Mouse (Mus musculus): Measurements from ENCODE around the gene Usp46. TPM values are rescaled to one million over a fixed set of nuclear protein-coding genes. Genes with fewer than 3 reads are reported as not detected.

The Usp46 gene
- total RNA-seq, 1 experiment: 13.8 TPM

DNA sequence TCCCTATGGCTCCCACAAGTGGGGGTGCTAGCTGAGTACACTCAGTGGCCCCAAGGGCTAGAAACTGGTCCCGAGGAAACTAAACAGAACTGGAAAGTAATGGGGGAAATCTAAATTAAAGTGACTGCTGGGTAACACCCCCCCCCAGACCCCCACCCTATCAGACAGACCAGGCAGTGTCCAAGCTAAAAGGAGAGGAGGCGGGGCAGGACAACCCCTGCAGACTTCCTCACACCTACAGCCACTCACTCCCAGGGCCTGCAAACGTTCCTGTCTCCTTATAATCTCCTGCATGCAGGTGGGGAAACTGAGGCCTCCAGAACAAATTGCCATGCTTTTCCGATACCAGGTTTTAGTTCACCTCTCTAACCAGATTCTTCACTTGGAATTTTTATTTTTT, 885 bp downstream of the Usp46 start:
- Histone ChIP-seq H3K4me1 (ENCODE audit: control insufficient read depth in 2 of 2, insufficient read depth in 2 of 2, low read length in 2 of 2, poor library complexity in 1 of 2) (peaks cover 7 to 21% of the 10 kb centered on the region in 2 experiments; a peak in 3 of 4 replicates), H3K9me3 (ENCODE audit: control insufficient read depth, insufficient read depth, low read depth, low read length) (no peaks in the 10 kb centered on the region), H3K36me3 (ENCODE audit: control insufficient read depth, insufficient read depth, low read length, poor library complexity, severe bottlenecking) (no peaks in the 10 kb centered on the region), H3K27ac (ENCODE audit: insufficient read depth, low read depth, low read length, poor library complexity, severe bottlenecking) (no peak overlapping the region; the same call in 1 of the 2 replicates), H3K9ac (ENCODE audit: insufficient read depth, low read depth, low read length, poor library complexity, severe bottlenecking) (peak overlapping the region; percentile 33; the same call in 1 of the 2 replicates), H3K4me3 (ENCODE audit: insufficient read depth in 1 of 2, low read depth in 1 of 2, low read length in 2 of 2, poor library complexity in 1 of 2, severe bottlenecking in 1 of 2) (peak overlapping the region; percentile 78 to 93)
- in situ Hi-C loops (cut with MboI; ENCODE audit: low sequenced_read_pairs in 2 of 2, unreplicated experiment in 2 of 2): no loop called here
- TF ChIP-seq ZNF384 (IDR thresholded peaks at IDR 0.05; ENCODE audit: low read depth, low read length) (no peak), HCFC1 (IDR thresholded peaks at IDR 0.05; ENCODE audit: borderline replicate concordance, insufficient read depth, low read length) (no peak), CHD2 (IDR thresholded peaks at IDR 0.05; ENCODE audit: low read depth, low read length) (no peak), MAFK (IDR thresholded peaks at IDR 0.05; ENCODE audit: insufficient read depth, low read depth, low read length) (no peak), ZC3H11A (IDR thresholded peaks at IDR 0.05; ENCODE audit: borderline replicate concordance, low read depth, low read length) (no peak)
- DNase-seq (ENCODE audit: low read depth, low spot score): no peak

DNA sequence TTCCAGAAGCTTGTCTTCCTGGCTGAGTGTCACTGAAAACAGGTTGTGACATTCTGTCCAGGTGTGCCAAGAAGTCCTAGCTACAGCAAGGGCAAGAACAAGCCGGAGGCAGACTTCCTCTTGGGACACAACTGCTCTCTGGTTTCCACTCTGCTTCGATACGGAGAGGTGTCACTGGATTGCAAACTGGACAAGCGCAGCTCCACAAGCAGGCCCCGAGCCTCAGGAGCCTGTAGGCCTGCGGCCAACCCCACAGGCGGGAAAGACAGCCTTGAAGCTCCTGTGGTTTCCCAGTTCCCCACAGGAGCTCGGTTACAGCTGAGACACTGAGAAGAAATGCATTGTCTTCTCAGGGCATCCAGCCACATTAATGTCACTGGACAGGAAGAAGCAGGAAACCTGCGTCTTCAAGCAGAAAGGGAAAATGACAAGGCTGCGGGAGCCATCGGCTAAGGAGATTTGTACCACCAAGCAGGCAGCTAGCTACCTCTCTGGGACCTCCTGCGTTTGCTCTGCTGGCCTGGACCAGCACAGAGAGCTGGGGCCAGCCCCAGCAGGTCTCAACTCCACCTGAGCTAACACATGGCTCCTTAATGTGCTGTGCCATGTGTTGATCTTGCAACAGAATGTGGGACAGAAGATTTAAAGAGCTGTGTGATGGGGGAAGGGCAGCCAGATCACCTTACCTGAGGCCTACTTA, 1.7 kb downstream of the Usp46 start:
- in situ Hi-C loops (cut with MboI; ENCODE audit: low sequenced_read_pairs in 2 of 2, unreplicated experiment in 2 of 2): no loop called here
- Histone ChIP-seq H3K36me3 (ENCODE audit: control insufficient read depth, insufficient read depth, low read length, poor library complexity, severe bottlenecking) (no peaks in the 10 kb centered on the region), H3K9me3 (ENCODE audit: control insufficient read depth, insufficient read depth, low read depth, low read length) (no peaks in the 10 kb centered on the region), H3K9ac (ENCODE audit: insufficient read depth, low read depth, low read length, poor library complexity, severe bottlenecking) (no peak overlapping the region), H3K4me1 (ENCODE audit: control insufficient read depth in 2 of 2, insufficient read depth in 2 of 2, low read length in 2 of 2, poor library complexity in 1 of 2) (peaks cover 7 to 21% of the 10 kb centered on the region in 2 experiments; a peak in 3 of 4 replicates), H3K4me3 (ENCODE audit: insufficient read depth in 1 of 2, low read depth in 1 of 2, low read length in 2 of 2, poor library complexity in 1 of 2, severe bottlenecking in 1 of 2) (no peak overlapping the region), H3K27ac (ENCODE audit: insufficient read depth, low read depth, low read length, poor library complexity, severe bottlenecking) (no peak overlapping the region)
- TF ChIP-seq ZNF384 (IDR thresholded peaks at IDR 0.05; ENCODE audit: low read depth, low read length) (no peak), ZC3H11A (IDR thresholded peaks at IDR 0.05; ENCODE audit: borderline replicate concordance, low read depth, low read length) (no peak), HCFC1 (IDR thresholded peaks at IDR 0.05; ENCODE audit: borderline replicate concordance, insufficient read depth, low read length) (no peak), MAFK (IDR thresholded peaks at IDR 0.05; ENCODE audit: insufficient read depth, low read depth, low read length) (no peak), CHD2 (IDR thresholded peaks at IDR 0.05; ENCODE audit: low read depth, low read length) (no peak)
- no peak for DNase-seq (ENCODE audit: low read depth, low spot score)

DNA sequence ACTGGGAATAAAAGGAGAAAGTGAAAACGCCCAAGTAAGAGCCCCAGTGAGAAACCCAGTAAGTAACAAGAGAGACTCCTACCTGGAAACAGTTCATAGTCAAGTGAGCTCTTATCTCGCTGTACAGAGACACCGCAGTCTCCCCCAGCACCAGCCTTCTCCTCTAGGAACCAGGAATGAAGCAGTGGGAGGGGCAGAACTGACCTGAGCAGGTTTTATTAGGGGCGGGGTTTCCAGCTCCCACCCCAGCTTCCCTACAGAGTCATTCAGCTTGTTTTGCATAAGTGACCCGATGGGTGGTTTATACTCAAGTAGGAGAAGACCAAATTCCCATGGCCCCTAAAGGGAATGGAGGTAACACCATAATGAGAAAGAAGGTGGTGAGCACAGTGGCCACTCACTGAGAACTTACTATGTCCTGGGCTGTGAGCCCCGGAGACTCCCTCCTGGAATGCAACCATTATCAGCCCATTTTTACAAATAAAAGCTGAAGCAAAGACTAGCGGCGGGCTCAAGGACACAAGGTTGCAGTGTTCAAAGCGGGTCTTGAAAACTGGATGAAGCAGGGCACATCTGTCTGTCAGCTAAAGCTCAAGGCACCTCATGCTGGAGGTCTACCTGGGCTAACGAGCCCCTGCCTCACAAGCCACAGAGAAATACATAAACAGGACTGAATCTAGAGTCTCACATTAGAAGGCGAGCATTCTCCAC, 2.5 kb downstream of the Usp46 start:
- no peak for TF ChIP-seq ZNF384 (IDR thresholded peaks at IDR 0.05; ENCODE audit: low read depth, low read length)
- TF ChIP-seq ZC3H11A (IDR thresholded peaks at IDR 0.05; ENCODE audit: borderline replicate concordance, low read depth, low read length): no peak
- TF ChIP-seq CHD2 (IDR thresholded peaks at IDR 0.05; ENCODE audit: low read depth, low read length): no peak
- no peak for TF ChIP-seq MAFK (IDR thresholded peaks at IDR 0.05; ENCODE audit: insufficient read depth, low read depth, low read length)
- no peak for TF ChIP-seq HCFC1 (IDR thresholded peaks at IDR 0.05; ENCODE audit: borderline replicate concordance, insufficient read depth, low read length)
- in situ Hi-C loops (cut with MboI; ENCODE audit: low sequenced_read_pairs in 2 of 2, unreplicated experiment in 2 of 2): no loop called here
- Histone ChIP-seq H3K9ac (ENCODE audit: insufficient read depth, low read depth, low read length, poor library complexity, severe bottlenecking) (no peak overlapping the region), H3K27ac (ENCODE audit: insufficient read depth, low read depth, low read length, poor library complexity, severe bottlenecking) (peak overlapping the region; percentile 13; the same call in 1 of the 2 replicates), H3K4me3 (ENCODE audit: insufficient read depth in 1 of 2, low read depth in 1 of 2, low read length in 2 of 2, poor library complexity in 1 of 2, severe bottlenecking in 1 of 2) (peak overlapping the region; percentile 20 to 29), H3K4me1 (ENCODE audit: control insufficient read depth in 2 of 2, insufficient read depth in 2 of 2, low read length in 2 of 2, poor library complexity in 1 of 2) (peaks cover 7 to 21% of the 10 kb centered on the region in 2 experiments; a peak in 3 of 4 replicates), H3K36me3 (ENCODE audit: control insufficient read depth, insufficient read depth, low read length, poor library complexity, severe bottlenecking) (no peaks in the 10 kb centered on the region), H3K9me3 (ENCODE audit: control insufficient read depth, insufficient read depth, low read depth, low read length) (no peaks in the 10 kb centered on the region)
- DNase-seq (ENCODE audit: low read depth, low spot score): peak; percentile 86

DNA sequence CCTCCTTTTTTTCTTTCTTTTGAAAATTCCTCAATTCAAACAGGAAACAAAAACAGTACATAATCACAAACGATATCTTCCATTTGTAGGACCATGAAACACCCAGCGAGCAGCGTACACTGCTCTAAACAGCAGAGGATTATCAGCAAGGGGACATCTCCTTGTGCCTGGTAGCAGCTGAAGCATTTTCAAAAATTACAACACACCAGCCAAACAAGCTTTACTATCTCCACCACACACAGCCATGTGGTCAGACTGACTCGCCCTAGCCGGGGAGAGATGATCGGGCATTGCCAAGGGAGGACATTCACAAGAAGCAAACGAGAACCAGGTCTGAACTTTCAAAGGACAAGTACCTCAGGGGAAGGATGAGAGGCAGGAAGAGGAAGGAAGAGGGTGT, 3.4 kb downstream of the Usp46 start:
- peaks cover 7 to 21% of the 10 kb centered on the region in 2 experiments; a peak in 3 of 4 replicates for H3K4me1 ChIP-seq (ENCODE audit: control insufficient read depth in 2 of 2, insufficient read depth in 2 of 2, low read length in 2 of 2, poor library complexity in 1 of 2)
- peak overlapping the region; percentile 2 to 7; a peak in 1 of 4 replicates for H3K4me3 ChIP-seq (ENCODE audit: insufficient read depth in 1 of 2, low read depth in 1 of 2, low read length in 2 of 2, poor library complexity in 1 of 2, severe bottlenecking in 1 of 2)
- no peak overlapping the region for H3K27ac ChIP-seq (ENCODE audit: insufficient read depth, low read depth, low read length, poor library complexity, severe bottlenecking)
- H3K36me3 ChIP-seq (ENCODE audit: control insufficient read depth, insufficient read depth, low read length, poor library complexity, severe bottlenecking): no peaks in the 10 kb centered on the region
- DNase-seq (ENCODE audit: low read depth, low spot score): no peak
- in situ Hi-C loops (cut with MboI; ENCODE audit: low sequenced_read_pairs in 2 of 2, unreplicated experiment in 2 of 2): no loop called here
- H3K9ac ChIP-seq (ENCODE audit: insufficient read depth, low read depth, low read length, poor library complexity, severe bottlenecking): no peak overlapping the region
- H3K9me3 ChIP-seq (ENCODE audit: control insufficient read depth, insufficient read depth, low read depth, low read length): no peaks in the 10 kb centered on the region
- TF ChIP-seq ZC3H11A (IDR thresholded peaks at IDR 0.05; ENCODE audit: borderline replicate concordance, low read depth, low read length): no peak
- no peak for TF ChIP-seq ZNF384 (IDR thresholded peaks at IDR 0.05; ENCODE audit: low read depth, low read length)
- TF ChIP-seq MAFK (IDR thresholded peaks at IDR 0.05; ENCODE audit: insufficient read depth, low read depth, low read length): no peak
- TF ChIP-seq HCFC1 (IDR thresholded peaks at IDR 0.05; ENCODE audit: borderline replicate concordance, insufficient read depth, low read length): no peak
- no peak for TF ChIP-seq CHD2 (IDR thresholded peaks at IDR 0.05; ENCODE audit: low read depth, low read length)
